Mouse (Mus musculus): Measurements from ENCODE around the gene Lrp5. TPM values are rescaled to one million over a fixed set of nuclear protein-coding genes. Genes with fewer than 3 reads are reported as not detected.

The Lrp5 gene
- total RNA-seq, 2 experiments from 2014 or later = 47.8 to 52.8 TPM

DNA sequence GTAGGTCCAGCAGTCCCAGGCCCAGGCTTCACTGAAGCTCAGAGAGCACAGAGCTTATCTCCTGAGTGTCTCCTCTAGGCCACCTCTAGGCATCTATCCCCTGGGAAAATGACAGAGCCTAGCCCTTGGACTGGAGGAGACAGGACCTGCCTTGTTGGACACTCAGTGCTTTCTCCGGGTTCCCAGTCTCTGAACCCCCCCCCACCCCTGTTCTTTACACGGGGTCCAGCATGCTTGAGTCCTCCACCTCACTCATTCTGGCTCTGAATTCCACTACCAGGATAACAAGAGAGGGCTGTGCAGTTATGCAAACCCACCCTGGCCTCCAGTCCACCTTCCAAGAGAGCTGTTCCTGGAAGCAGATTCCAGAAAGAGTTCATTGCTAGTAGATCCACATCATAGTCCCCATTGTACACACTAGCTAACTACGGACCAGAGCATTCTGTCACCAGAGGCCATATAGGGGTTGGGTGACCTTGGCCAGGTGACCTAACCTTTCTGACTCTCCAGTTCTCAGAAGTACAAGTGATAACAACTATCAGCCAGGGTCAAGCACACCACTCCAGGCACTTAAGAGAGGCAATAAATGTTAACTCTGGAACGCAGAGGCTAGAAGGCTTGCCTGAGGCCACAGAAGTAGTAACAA is 109.0 kb downstream of the Lrp5 start:
- intact Hi-C loops (cut with DNase I) = loop anchor here (10.0 kb wide), 1 partner anchor 253 kb away; the partner anchor contains the start of gene Cpt1a
- no peak for DNase-seq

- no peak for DNase-seq
- intact Hi-C loops (cut with DNase I) = loop anchor here (10.0 kb wide), 1 partner anchor 252 kb away; the partner anchor contains the start of gene Cpt1a
These were observed 109.7 kb downstream of the Lrp5 start for GRCm38 (mm10) chr19:3576451-3577264.

GRCm38 (mm10) chr19:3575632-3576384 is 110.6 kb downstream of the Lrp5 start, which contains the start of gene Ppp6r3:
Gene Ppp6r3 (minus strand): TSS chr19:3575749.
- DNase-seq = peak; percentile 95 to 97
- intact Hi-C loops (cut with DNase I) = loop anchor here (10.0 kb wide), 1 partner anchor 251 kb away; the partner anchor contains the start of gene Cpt1a

- DNase-seq = peak; percentile 85 to 87
- intact Hi-C loops (cut with DNase I) = loop anchor here (10.0 kb wide), 1 partner anchor 250 kb away; the partner anchor contains the start of gene Cpt1a
These were observed 111.1 kb downstream of the Lrp5 start for GRCm38 (mm10) chr19:3575276-3575631.

GRCm38 (mm10) chr19:3574593-3575094 is 111.7 kb downstream of the Lrp5 start:
- DNase-seq = no peak
- intact Hi-C loops (cut with DNase I) = loop anchor here (5.0 to 10.0 kb wide), 2 partner anchors 47 to 250 kb away; partner anchors contain the start of gene Cpt1a

GRCm38 (mm10) chr19:3564309-3564708 is 122.1 kb downstream of the Lrp5 start:
- peak; percentile 69 to 73 for DNase-seq
- intact Hi-C loops (cut with DNase I) = no loop called here

GRCm38 (mm10) chr19:3562752-3563151 is 123.6 kb downstream of the Lrp5 start:
- intact Hi-C loops (cut with DNase I) = no loop called here
- DNase-seq = peak in 1 of 2 experiments; percentile 21

DNA sequence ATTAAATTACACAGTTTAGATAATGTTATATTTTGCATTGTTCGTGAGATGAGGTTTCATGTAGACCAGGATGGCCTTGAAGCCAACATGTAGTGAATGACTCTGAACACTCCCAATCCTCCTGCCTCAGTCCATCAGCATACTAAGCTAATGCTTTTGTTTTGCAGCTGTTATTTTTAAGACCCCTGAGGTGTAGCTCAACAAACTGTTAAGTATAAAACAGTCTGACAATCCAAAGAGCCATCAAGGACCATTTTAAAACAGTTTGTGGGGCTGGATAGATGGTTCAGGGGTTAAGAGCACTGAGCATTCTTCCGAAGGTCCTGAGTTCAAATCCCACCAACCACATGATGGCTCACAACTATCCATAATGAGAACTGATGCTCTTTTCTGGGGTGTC is 124.1 kb downstream of the Lrp5 start:
- intact Hi-C loops (cut with DNase I) = no loop called here
- no peak for DNase-seq

DNA sequence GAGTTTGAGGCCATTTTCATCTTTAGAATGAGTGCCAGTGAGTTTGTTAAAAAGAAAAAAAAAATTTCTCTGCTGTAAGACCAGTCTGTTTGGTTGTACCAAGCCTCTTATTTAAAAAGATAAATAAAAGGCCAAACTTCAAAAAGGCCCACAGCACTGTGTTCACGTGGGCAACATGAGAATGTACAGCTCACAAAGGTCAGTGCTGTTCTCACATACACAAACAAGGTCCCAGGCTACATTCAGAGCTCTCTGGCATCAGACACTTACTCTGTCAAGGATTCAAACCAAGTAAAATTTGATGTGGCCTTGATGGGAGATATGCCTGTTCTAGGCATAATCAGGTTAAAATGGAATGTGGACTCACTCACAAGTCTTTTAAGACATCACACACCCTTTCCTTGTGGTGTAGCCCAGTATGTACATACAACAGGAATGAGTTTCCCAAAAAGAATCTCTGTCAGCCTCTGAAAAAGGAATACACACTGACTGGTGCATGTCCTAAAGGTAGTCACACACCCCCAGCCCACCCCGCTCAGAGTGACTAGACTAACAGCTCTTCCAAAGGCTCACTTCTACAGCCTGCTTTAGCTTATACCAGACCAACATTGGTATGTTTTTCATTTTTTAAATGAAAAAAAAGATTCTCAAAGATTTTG is 130.1 kb downstream of the Lrp5 start:
- no peak for DNase-seq
- intact Hi-C loops (cut with DNase I) = no loop called here

DNA sequence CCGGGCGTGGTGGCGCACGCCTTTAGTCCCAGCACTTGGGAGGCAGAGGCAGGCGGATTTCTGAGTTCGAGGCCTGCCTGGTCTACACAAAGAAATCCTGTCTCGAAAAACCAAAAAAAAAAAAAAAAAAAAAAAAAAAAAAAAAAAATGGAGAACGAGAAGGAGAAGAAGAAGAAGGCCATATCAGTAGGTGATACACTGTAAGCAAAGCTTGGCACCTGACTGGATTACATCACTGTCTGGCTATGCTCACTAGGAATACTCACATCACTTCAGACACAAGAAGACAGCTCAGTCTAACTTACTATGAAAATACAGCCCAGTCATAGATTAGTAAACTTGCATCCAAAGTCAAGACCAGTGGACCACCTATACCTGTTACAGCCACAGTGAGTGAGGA is 131.6 kb downstream of the Lrp5 start:
- intact Hi-C loops (cut with DNase I) = no loop called here
- DNase-seq = no peak

DNA sequence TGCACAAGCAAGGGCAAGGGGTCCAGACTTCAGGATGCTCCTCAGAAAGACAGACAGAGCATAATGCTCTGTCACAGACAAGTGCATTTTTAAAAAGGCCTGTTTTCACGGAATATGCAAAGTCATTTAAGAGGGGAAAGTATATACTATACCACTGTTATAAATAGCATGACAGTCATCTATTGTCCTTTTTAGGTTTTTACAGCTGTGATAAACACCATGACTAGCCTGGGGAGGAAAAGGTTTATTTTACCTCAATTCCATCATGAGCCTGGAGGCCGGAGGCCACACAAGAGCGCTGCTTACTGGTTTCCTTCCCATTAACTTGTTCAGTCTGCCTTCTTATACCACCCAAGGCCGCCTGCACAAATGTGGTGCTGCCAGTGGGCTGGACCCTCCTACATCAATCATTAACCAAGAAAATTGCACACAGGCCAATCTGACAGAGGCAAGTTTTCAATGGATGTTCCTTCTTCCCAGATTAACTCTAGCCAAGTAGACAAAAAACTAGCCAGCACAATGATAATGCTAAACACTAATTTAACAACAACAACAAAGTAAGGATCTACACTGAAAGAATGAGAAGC is 134.7 kb downstream of the Lrp5 start:
- DNase-seq = no peak
- intact Hi-C loops (cut with DNase I) = no loop called here

DNA sequence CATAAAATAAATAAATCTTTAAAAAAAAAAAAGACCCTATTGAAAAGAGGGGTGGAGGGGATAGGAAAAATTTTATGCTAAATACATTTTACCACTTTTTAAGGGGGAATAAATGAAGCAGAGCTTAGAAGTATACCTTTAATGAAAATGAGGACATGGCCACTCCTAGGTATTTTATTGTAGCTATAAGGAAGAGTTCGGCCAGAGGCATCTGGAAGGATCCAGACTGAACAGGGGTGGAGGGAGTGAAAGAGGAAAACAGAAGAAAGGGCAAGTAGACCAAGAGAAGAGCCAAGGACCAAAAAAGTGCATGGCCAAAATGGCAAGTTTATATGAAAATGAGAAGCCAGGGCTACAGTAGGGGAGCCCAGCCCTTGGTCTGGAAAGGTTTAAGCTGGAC is 136.3 kb downstream of the Lrp5 start:
- intact Hi-C loops (cut with DNase I) = no loop called here
- no peak for DNase-seq

GRCm38 (mm10) chr19:3549263-3549662 is 137.1 kb downstream of the Lrp5 start:
- no peak for DNase-seq
- intact Hi-C loops (cut with DNase I) = no loop called here

GRCm38 (mm10) chr19:3548311-3548710 is 138.1 kb downstream of the Lrp5 start:
- DNase-seq = no peak
- intact Hi-C loops (cut with DNase I) = no loop called here

GRCm38 (mm10) chr19:3544995-3545394 is 141.4 kb downstream of the Lrp5 start:
- intact Hi-C loops (cut with DNase I) = no loop called here
- DNase-seq = no peak

- intact Hi-C loops (cut with DNase I) = no loop called here
- no peak for DNase-seq
These were observed 143.8 kb downstream of the Lrp5 start for GRCm38 (mm10) chr19:3542591-3542990.

DNA sequence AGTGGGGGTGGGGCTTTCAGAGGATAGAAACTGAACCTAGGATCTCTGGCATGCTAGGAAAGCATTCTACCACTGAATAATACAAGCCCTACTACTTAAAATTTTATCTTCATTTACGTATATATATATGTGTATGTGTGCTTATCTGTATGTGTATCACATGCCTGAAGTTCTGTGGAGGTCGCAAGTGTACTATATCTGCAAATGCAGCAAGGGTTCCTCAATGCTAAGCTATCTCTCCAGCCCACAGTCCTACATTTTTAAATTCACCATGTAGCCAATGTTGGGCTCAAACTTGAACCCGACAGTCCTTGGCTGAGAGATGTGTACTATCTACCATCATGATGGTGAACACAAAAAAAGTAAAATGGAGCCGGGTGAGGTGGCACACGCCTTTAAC is 145.4 kb downstream of the Lrp5 start:
- intact Hi-C loops (cut with DNase I) = no loop called here
- DNase-seq = no peak

GRCm38 (mm10) chr19:3540254-3540653 is 146.1 kb downstream of the Lrp5 start:
- intact Hi-C loops (cut with DNase I) = no loop called here
- no peak for DNase-seq

- intact Hi-C loops (cut with DNase I) = no loop called here
- DNase-seq = no peak
These were observed 146.9 kb downstream of the Lrp5 start for GRCm38 (mm10) chr19:3539456-3539855.

GRCm38 (mm10) chr19:3537658-3538057 is 148.7 kb downstream of the Lrp5 start:
- intact Hi-C loops (cut with DNase I) = no loop called here
- no peak for DNase-seq
